Mouse (Mus musculus) hindbrain, embryonic 14.5 days (tissue): ENCODE data around the gene Top3a. TPM values are rescaled to one million over a fixed set of nuclear protein-coding genes. Genes with fewer than 3 reads are reported as not detected.

Source experiments
- ATAC-seq: fragments of 200-750 bp; cut with Nextera tagmentation; 2 replicates; pipeline ENCODE4 v1.8.0; 2017; ENCODE audit warnings: moderate number of reproducible peaks, mild to moderate bottlenecking, moderate TSS enrichment, moderate library complexity; ENCODE audit not compliant: low FRiP score
- DNase-seq: peaks from one replicate; pipeline ENCODE4 v3.0.0-alpha.2; 2015; ENCODE audit warnings: low spot score
- H3K27ac ChIP-seq: fragments of 300-500 bp; sonication (generic); 2 replicates; pipeline ENCODE4 v1.5.1; 2014; ENCODE audit warnings: mild to moderate bottlenecking, moderate library complexity
- H3K27me3 ChIP-seq: fragments of 300-500 bp; sonication (generic); 2 replicates; pipeline ENCODE4 v1.6.1; 2014; ENCODE audit warnings: mild to moderate bottlenecking, low read length, mixed read lengths; ENCODE audit not compliant: control insufficient read depth, insufficient read depth
- H3K36me3 ChIP-seq: fragments of 300-500 bp; sonication (generic); replicated peaks from 2 replicates; pipeline ENCODE4 v1.6.1; 2014; ENCODE audit not compliant: control insufficient read depth, insufficient read depth
- H3K4me1 ChIP-seq: fragments of 300-500 bp; sonication (generic); replicated peaks from 2 replicates; pipeline ENCODE4 v1.6.1; 2014; ENCODE audit warnings: antibody characterized with exemption, low read length, mixed read lengths; ENCODE audit not compliant: control insufficient read depth, insufficient read depth
- H3K4me2 ChIP-seq: fragments of 300-500 bp; sonication (generic); replicated peaks from 2 replicates; pipeline ENCODE4 v1.6.1; 2014; ENCODE audit warnings: mild to moderate bottlenecking, moderate library complexity
- H3K4me3 ChIP-seq: fragments of 300-500 bp; sonication (generic); replicated peaks from 2 replicates; pipeline ENCODE4 v1.5.1; 2014; ENCODE audit warnings: mild to moderate bottlenecking, low read length
- H3K9ac ChIP-seq: fragments of 300-500 bp; sonication (generic); 2 replicates; pipeline ENCODE4 v1.6.1; 2014
- H3K9me3 ChIP-seq: fragments of 300-500 bp; sonication (generic); 2 replicates; pipeline ENCODE4 v1.6.1; 2016; ENCODE audit warnings: low read length; ENCODE audit not compliant: control insufficient read depth
- WGBS: fragments of 180-500 bp; shearing (Covaris S2); extraction: QIAGEN DNeasy Blood & Tissue Kit; methylation state at CpG from one replicate; pipeline ENCODE4 v1.1.7; 2014; 5-methylcytosine and 5-hydroxymethylcytosine counted together
- polyA plus RNA-seq: library from polyadenylated mRNA; unstranded; fragments of >200 nt; fragmentation: Nextera tagmentation; extraction: Ambion mirVana; gene quantifications from 2 replicates; pipeline ENCODE4 v1.2.1, GENCODE M21; 2014

The Top3a gene
- polyA plus RNA-seq, 1 experiment from 2014 or later = 8.0 TPM

- 7% methylated on average over 12 of the region's 12 CpGs for WGBS
- no peak for DNase-seq
- Histone ChIP-seq H3K4me1 (peaks cover 25% of the 10 kb centered on the region), H3K36me3 (peaks cover 45% of the 10 kb centered on the region), H3K27ac (peak overlapping the region; percentile 87), H3K9ac (peak overlapping the region; percentile 86), H3K27me3 (no peaks in the 10 kb centered on the region), H3K4me3 (peak overlapping the region; percentile 86), H3K9me3 (no peaks in the 10 kb centered on the region), H3K4me2 (peak overlapping the region; percentile 75)
- no peak; the same call in 1 of the 2 replicates for ATAC-seq
Observed at GRCm38 (mm10) chr11:60727392-60728140, 49.6 kb downstream of the Top3a start.

GRCm38 (mm10) chr11:60726601-60727391 is 50.4 kb downstream of the Top3a start, which contains the start of gene Flii:
TSS of gene Flii (minus strand) at chr11:60727263.
- DNase-seq (peak; percentile 76), ATAC-seq (peak; percentile 63; the same call in 1 of the 2 replicates)
- Histone ChIP-seq H3K27me3 (no peaks in the 10 kb centered on the region), H3K27ac (peak within 1 kb of the TSS; percentile 87), H3K9me3 (no peaks in the 10 kb centered on the region), H3K9ac (peak within 1 kb of the TSS; percentile 86), H3K4me1 (peaks cover 25% of the 10 kb centered on the region), H3K36me3 (peaks cover 45% of the 10 kb centered on the region), H3K4me2 (peak within 1 kb of the TSS; percentile 75), H3K4me3 (peak within 1 kb of the TSS; percentile 86)
- under 1% methylated on average over 61 of the region's 71 CpGs for WGBS

DNA sequence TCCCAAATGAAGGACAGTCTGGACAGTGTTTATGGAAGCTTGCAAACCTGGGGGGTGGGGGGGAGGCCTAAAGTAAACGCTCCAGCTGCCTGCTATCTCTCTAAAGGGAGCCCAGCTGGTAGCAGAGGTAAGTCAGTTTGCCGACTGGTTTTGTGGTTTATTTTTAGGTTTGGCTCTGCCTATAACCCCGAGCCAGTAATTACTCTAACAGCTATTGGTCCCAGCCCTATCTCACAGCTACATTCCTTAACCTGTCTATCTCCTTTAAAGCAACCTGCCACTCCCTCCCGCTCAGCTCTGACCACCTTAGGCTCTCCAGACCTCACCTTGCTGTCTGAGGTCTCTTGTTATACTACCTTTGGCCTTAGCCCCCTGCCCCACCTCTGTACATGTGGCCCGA is 57.9 kb downstream of the Top3a start:
- H3K4me2 ChIP-seq = no peak overlapping the region
- H3K9me3 ChIP-seq = no peaks in the 10 kb centered on the region
- WGBS = 93% methylated on average over 5 of the region's 5 CpGs
- H3K27me3 ChIP-seq = no peaks in the 10 kb centered on the region
- no peak overlapping the region for H3K4me3 ChIP-seq
- H3K9ac ChIP-seq = no peak overlapping the region
- no peak overlapping the region for H3K27ac ChIP-seq
- no peak for DNase-seq
- H3K36me3 ChIP-seq = peaks cover 100% of the 10 kb centered on the region
- no peak for ATAC-seq
- no peaks in the 10 kb centered on the region for H3K4me1 ChIP-seq

- Histone ChIP-seq H3K4me2 (no peak overlapping the region), H3K9ac (no peak overlapping the region), H3K27me3 (no peaks in the 10 kb centered on the region), H3K27ac (no peak overlapping the region), H3K4me1 (no peaks in the 10 kb centered on the region), H3K36me3 (peaks cover 100% of the 10 kb centered on the region), H3K9me3 (no peaks in the 10 kb centered on the region), H3K4me3 (no peak overlapping the region)
- DNase-seq (no peak), ATAC-seq (no peak)
- WGBS = 88% methylated on average over 5 of the region's 5 CpGs
Observed at GRCm38 (mm10) chr11:60715833-60716232, 61.3 kb downstream of the Top3a start.

- 93% methylated on average over 13 of the region's 13 CpGs for WGBS
- Histone ChIP-seq H3K36me3 (peaks cover 100% of the 10 kb centered on the region), H3K4me2 (no peak overlapping the region), H3K27me3 (no peaks in the 10 kb centered on the region), H3K9ac (no peak overlapping the region), H3K9me3 (no peaks in the 10 kb centered on the region), H3K4me1 (no peaks in the 10 kb centered on the region), H3K4me3 (no peak overlapping the region), H3K27ac (no peak overlapping the region)
- DNase-seq (no peak), ATAC-seq (no peak)
Observed at GRCm38 (mm10) chr11:60712639-60713255, 64.4 kb downstream of the Top3a start.

DNA sequence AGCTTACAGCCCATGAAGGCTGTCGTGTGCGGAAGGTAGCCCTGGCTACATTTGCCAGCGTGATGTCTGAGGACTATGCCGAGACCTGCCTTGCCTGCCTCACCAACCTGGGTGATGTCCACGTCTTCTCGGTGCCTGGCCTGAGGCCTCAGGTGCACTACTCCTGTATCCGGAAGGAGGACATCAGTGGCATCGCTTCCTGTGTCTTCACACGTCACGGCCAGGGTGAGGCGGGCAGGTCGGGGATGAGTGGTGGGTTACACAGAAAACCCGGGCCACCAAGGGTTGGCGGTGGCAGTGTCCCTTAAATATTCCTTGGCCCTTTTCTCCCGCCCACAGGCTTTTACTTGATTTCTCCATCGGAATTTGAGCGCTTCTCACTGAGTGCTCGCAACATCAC is 65.1 kb downstream of the Top3a start:
- Histone ChIP-seq H3K4me3 (no peak overlapping the region), H3K9ac (no peak overlapping the region), H3K36me3 (peaks cover 100% of the 10 kb centered on the region), H3K4me2 (no peak overlapping the region), H3K27ac (no peak overlapping the region), H3K27me3 (no peaks in the 10 kb centered on the region), H3K4me1 (no peaks in the 10 kb centered on the region), H3K9me3 (no peaks in the 10 kb centered on the region)
- WGBS = 96% methylated on average over 18 of the region's 18 CpGs
- no peak for DNase-seq
- no peak for ATAC-seq

- WGBS = 91% methylated on average over 17 of the region's 17 CpGs
- H3K4me1 ChIP-seq = no peaks in the 10 kb centered on the region
- no peaks in the 10 kb centered on the region for H3K27me3 ChIP-seq
- no peak for ATAC-seq
- no peak overlapping the region for H3K4me3 ChIP-seq
- H3K4me2 ChIP-seq = no peak overlapping the region
- DNase-seq = no peak
- no peaks in the 10 kb centered on the region for H3K9me3 ChIP-seq
- H3K9ac ChIP-seq = no peak overlapping the region
- H3K36me3 ChIP-seq = peaks cover 100% of the 10 kb centered on the region
- no peak overlapping the region for H3K27ac ChIP-seq
Observed at GRCm38 (mm10) chr11:60711218-60711617, 65.9 kb downstream of the Top3a start.

GRCm38 (mm10) chr11:60709481-60710465 is 67.4 kb downstream of the Top3a start:
- H3K4me1 ChIP-seq = no peaks in the 10 kb centered on the region
- H3K4me3 ChIP-seq = no peak overlapping the region
- no peak overlapping the region for H3K9ac ChIP-seq
- H3K36me3 ChIP-seq = peaks cover 100% of the 10 kb centered on the region
- ATAC-seq = no peak
- no peaks in the 10 kb centered on the region for H3K27me3 ChIP-seq
- no peaks in the 10 kb centered on the region for H3K9me3 ChIP-seq
- 94% methylated on average over 45 of the region's 45 CpGs for WGBS
- DNase-seq = no peak
- no peak overlapping the region for H3K27ac ChIP-seq
- H3K4me2 ChIP-seq = no peak overlapping the region
